Mouse (Mus musculus) heart, embryonic 15.5 days (tissue): ENCODE results near the gene Lasp1. TPM values are rescaled to one million over a fixed set of nuclear protein-coding genes. Genes with fewer than 3 reads are reported as not detected.
"Not testable (repeated sequence)": the region's sequence is repeated elsewhere in the genome, so short reads cannot be mapped to it uniquely, and the experiment has no call there.

Experiments
- ATAC-seq: fragments of 200-750 bp; cut with Nextera tagmentation; replicated peaks from 2 replicates; pipeline ENCODE4 v1.8.0; 2017; ENCODE audit warnings: low read depth, moderate TSS enrichment; ENCODE audit not compliant: insufficient number of reproducible peaks, insufficient read depth, low FRiP score
- H3K27ac ChIP-seq: fragments of 300-500 bp; sonication (generic); 2 replicates; pipeline ENCODE4 v1.5.1; 2015; ENCODE audit warnings: mild to moderate bottlenecking, inconsistent platforms
- H3K27me3 ChIP-seq: fragments of 300-500 bp; sonication (generic); 2 replicates; pipeline ENCODE4 v1.6.1; 2015; ENCODE audit warnings: inconsistent platforms
- H3K36me3 ChIP-seq: fragments of 300-500 bp; sonication (generic); 2 replicates; pipeline ENCODE4 v1.6.1; 2015; ENCODE audit warnings: mild to moderate bottlenecking, inconsistent platforms
- H3K4me1 ChIP-seq: fragments of 300-500 bp; sonication (generic); replicated peaks from 2 replicates; pipeline ENCODE4 v1.6.1; 2015; ENCODE audit warnings: inconsistent platforms
- H3K4me2 ChIP-seq: fragments of 300-500 bp; sonication (generic); 2 replicates; pipeline ENCODE4 v1.6.1; 2015; ENCODE audit warnings: inconsistent platforms, mild to moderate bottlenecking, moderate library complexity
- H3K4me3 ChIP-seq: fragments of 300-500 bp; sonication (generic); 2 replicates; pipeline ENCODE4 v1.5.1; 2015; ENCODE audit warnings: mild to moderate bottlenecking, inconsistent platforms
- H3K9ac ChIP-seq: fragments of 300-500 bp; sonication (generic); 2 replicates; pipeline ENCODE4 v1.6.1; 2015; ENCODE audit warnings: mild to moderate bottlenecking, inconsistent platforms
- H3K9me3 ChIP-seq: fragments of 300-500 bp; sonication (generic); replicated peaks from 2 replicates; pipeline ENCODE4 v1.6.1; 2016; ENCODE audit warnings: inconsistent platforms
- WGBS: fragments of 180-500 bp; shearing (Covaris S2); methylation state at CpG from one replicate; pipeline ENCODE4 v1.1.7; 2015; ENCODE audit warnings: mixed read lengths; 5-methylcytosine and 5-hydroxymethylcytosine counted together
- polyA plus RNA-seq: library from polyadenylated mRNA; unstranded; fragments of >200 nt; fragmentation: Nextera tagmentation; extraction: Ambion mirVana; gene quantifications from 2 replicates; pipeline ENCODE4 v1.2.1, GENCODE M21; 2015

Gene Lasp1
- polyA plus RNA-seq, 1 experiment from 2014 or later = 40.3 TPM

GRCm38 (mm10) chr11:97840991-97841661 is 42.3 kb downstream of the Lasp1 start:
- Histone ChIP-seq H3K9ac (peak overlapping the region; percentile 38), H3K4me1 (peaks cover 27% of the 10 kb centered on the region), H3K4me2 (peak overlapping the region; percentile 63), H3K27ac (peak overlapping the region; percentile 63), H3K4me3 (peak overlapping the region; percentile 53), H3K27me3 (no peaks in the 10 kb centered on the region), H3K9me3 (no peaks in the 10 kb centered on the region), H3K36me3 (peaks cover 6% of the 10 kb centered on the region; the same call in 1 of the 2 replicates)
- WGBS = 4% methylated on average over 22 of the region's 22 CpGs
- peak; percentile 61 for ATAC-seq

GRCm38 (mm10) chr11:97842001-97842400 is 43.2 kb downstream of the Lasp1 start:
- no peaks in the 10 kb centered on the region for H3K27me3 ChIP-seq
- H3K4me3 ChIP-seq = no peak overlapping the region
- peaks cover 19% of the 10 kb centered on the region for H3K4me1 ChIP-seq
- no peaks in the 10 kb centered on the region for H3K9me3 ChIP-seq
- no peaks in the 10 kb centered on the region for H3K36me3 ChIP-seq
- H3K27ac ChIP-seq = no peak overlapping the region
- H3K4me2 ChIP-seq = peak overlapping the region; percentile 63; the same call in 1 of the 2 replicates
- WGBS = 56% methylated on average over 4 of the region's 4 CpGs
- H3K9ac ChIP-seq = no peak overlapping the region
- no peak for ATAC-seq

DNA sequence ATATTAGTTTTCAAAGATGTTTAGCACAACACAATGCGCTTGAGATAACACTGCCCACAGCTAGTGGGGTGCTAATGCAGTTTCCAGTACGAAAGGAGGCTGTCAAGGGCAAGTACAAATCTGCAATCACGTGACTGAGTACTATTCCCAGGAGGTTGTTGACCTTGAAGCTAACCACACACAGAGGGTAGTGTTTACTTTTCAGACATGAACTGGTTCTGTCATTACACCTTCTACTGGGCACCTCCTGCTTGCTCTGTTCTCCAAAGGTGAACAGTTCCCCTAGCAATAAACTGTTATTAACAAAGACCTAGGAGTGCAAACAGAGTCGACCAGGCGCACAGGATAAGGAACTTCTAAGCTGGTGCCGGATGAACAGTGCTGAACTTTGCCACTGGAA is 51.6 kb downstream of the Lasp1 start:
- Histone ChIP-seq H3K9me3 (no peaks in the 10 kb centered on the region), H3K4me2 (no peak overlapping the region), H3K4me1 (no peaks in the 10 kb centered on the region), H3K27me3 (no peaks in the 10 kb centered on the region), H3K9ac (no peak overlapping the region), H3K27ac (peak overlapping the region; percentile 69), H3K4me3 (no peak overlapping the region), H3K36me3 (no peaks in the 10 kb centered on the region)
- 54% methylated on average over 6 of the region's 6 CpGs for WGBS
- ATAC-seq = 0 out of 2 replicates have a peak, but pooled peaks have one; percentile 47

DNA sequence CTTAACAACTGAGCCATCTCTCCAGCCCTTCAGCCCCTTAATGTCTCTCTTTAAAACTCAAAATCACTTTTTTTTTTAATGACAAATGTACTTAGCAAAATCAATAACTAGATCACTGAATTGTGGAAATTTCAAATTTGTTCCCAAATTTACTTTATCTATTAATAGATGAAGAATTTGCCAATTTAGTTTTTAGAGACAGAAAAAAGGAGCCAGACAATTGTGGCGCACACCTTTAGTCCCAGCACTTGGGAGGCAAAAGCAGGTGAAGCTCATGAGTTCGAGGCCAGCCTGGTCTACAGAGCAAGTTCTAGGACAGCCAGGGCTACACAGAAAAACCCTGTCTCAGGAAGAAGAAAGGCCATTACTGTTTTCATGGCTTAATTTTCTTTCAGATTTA is 52.8 kb downstream of the Lasp1 start:
- WGBS = 87% methylated on average over 2 of the region's 2 CpGs
- H3K9ac ChIP-seq = no peak overlapping the region
- H3K27me3 ChIP-seq = no peaks in the 10 kb centered on the region
- no peak for ATAC-seq
- H3K9me3 ChIP-seq = no peaks in the 10 kb centered on the region
- H3K4me1 ChIP-seq = no peaks in the 10 kb centered on the region
- H3K4me3 ChIP-seq = no peak overlapping the region
- no peak overlapping the region for H3K27ac ChIP-seq
- no peaks in the 10 kb centered on the region for H3K36me3 ChIP-seq
- no peak overlapping the region for H3K4me2 ChIP-seq

- Histone ChIP-seq H3K9me3 (no peaks in the 10 kb centered on the region), H3K36me3 (no peaks in the 10 kb centered on the region), H3K4me2 (no peak overlapping the region), H3K4me1 (no peaks in the 10 kb centered on the region), H3K27me3 (no peaks in the 10 kb centered on the region), H3K4me3 (no peak overlapping the region), H3K9ac (no peak overlapping the region), H3K27ac (no peak overlapping the region)
- WGBS = 85% methylated on average over 2 of the region's 2 CpGs
- ATAC-seq = no peak
These were observed 56.7 kb downstream of the Lasp1 start for GRCm38 (mm10) chr11:97855473-97855872.

GRCm38 (mm10) chr11:97862148-97862547 is 63.3 kb downstream of the Lasp1 start:
- Histone ChIP-seq H3K27ac (no peak overlapping the region), H3K9me3 (no peaks in the 10 kb centered on the region), H3K4me3 (no peak overlapping the region), H3K4me1 (no peaks in the 10 kb centered on the region), H3K9ac (no peak overlapping the region), H3K27me3 (no peaks in the 10 kb centered on the region), H3K4me2 (no peak overlapping the region), H3K36me3 (no peaks in the 10 kb centered on the region)
- ATAC-seq = no peak
- 57% methylated on average over 2 of the region's 2 CpGs for WGBS

GRCm38 (mm10) chr11:97865421-97865820 is 66.6 kb downstream of the Lasp1 start:
- Histone ChIP-seq H3K27me3 (no peaks in the 10 kb centered on the region), H3K4me2 (no peak overlapping the region), H3K4me3 (no peak overlapping the region), H3K9me3 (no peaks in the 10 kb centered on the region), H3K36me3 (no peaks in the 10 kb centered on the region), H3K27ac (no peak overlapping the region), H3K9ac (no peak overlapping the region), H3K4me1 (no peaks in the 10 kb centered on the region)
- WGBS = 81% methylated on average over 5 of the region's 5 CpGs
- no peak for ATAC-seq

GRCm38 (mm10) chr11:97866091-97866888 is 67.5 kb downstream of the Lasp1 start:
- Histone ChIP-seq H3K9ac (no peak overlapping the region), H3K4me3 (no peak overlapping the region), H3K9me3 (no peaks in the 10 kb centered on the region), H3K27me3 (no peaks in the 10 kb centered on the region), H3K36me3 (no peaks in the 10 kb centered on the region), H3K4me1 (no peaks in the 10 kb centered on the region), H3K27ac (no peak overlapping the region), H3K4me2 (no peak overlapping the region)
- 86% methylated on average over 3 of the region's 3 CpGs for WGBS
- ATAC-seq = no peak

DNA sequence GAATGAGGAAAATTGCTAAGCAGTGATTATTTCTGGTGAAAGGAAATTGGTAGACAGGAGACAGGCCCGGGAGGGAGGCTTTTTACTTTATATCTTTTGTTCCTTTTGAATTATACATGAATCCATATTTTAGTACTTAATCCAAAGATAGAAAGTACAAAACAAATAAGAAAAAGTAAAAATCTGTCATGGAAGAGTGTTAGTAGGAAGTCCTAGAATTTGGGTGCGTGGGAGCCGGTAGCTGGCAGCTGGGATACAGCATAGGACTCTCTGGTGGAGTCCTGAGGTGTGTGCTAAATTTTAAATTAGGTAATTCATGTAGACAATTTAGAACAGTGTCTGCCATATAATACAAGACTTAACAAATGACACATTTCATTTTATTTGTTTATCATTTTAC is 68.8 kb downstream of the Lasp1 start:
- WGBS = 86% methylated on average over 3 of the region's 3 CpGs
- Histone ChIP-seq H3K9me3 (no peaks in the 10 kb centered on the region), H3K27me3 (no peaks in the 10 kb centered on the region)

GRCm38 (mm10) chr11:97872378-97872777 is 73.6 kb downstream of the Lasp1 start:
- H3K27me3 ChIP-seq, ATAC-seq, H3K36me3 ChIP-seq, H3K9ac ChIP-seq, H3K9me3 ChIP-seq, H3K4me2 ChIP-seq, H3K4me3 ChIP-seq, H3K27ac ChIP-seq, H3K4me1 ChIP-seq: not testable (repeated sequence)
- 79% methylated on average over 5 of the region's 5 CpGs for WGBS

More for the DNA sequence above, 68.8 kb downstream of the Lasp1 start:
- Histone ChIP-seq H3K9ac (no peak overlapping the region), H3K4me2 (no peak overlapping the region), H3K36me3 (no peaks in the 10 kb centered on the region), H3K4me1 (no peaks in the 10 kb centered on the region), H3K27ac (no peak overlapping the region), H3K4me3 (no peak overlapping the region)
- ATAC-seq = no peak

- 75% methylated on average over 1 of the region's 1 CpGs for WGBS
- H3K4me3 ChIP-seq = no peak overlapping the region
- no peak overlapping the region for H3K27ac ChIP-seq
- H3K4me1 ChIP-seq = no peaks in the 10 kb centered on the region
- no peaks in the 10 kb centered on the region for H3K36me3 ChIP-seq
- H3K27me3 ChIP-seq = no peaks in the 10 kb centered on the region
- no peak for ATAC-seq
- H3K4me2 ChIP-seq = no peak overlapping the region
- no peaks in the 10 kb centered on the region for H3K9me3 ChIP-seq
- H3K9ac ChIP-seq = no peak overlapping the region
These were observed 75.6 kb downstream of the Lasp1 start for GRCm38 (mm10) chr11:97874396-97874795.
